Mouse (Mus musculus) CH12.LX (cell line): ENCODE measurements at regions not wholly inside any gene's neighbourhood (a gene's known extent, or its start where the extent isn't known, plus 50 kb on each side); places are given as distances from the start of the nearest gene placed in this dataset.

Experiments used
- BHLHE40 ChIP-seq: IDR thresholded peaks from 2 replicates; pipeline ENCODE4 v1.6.1; 2011; ENCODE audit warnings: mild to moderate bottlenecking, low read depth, low read length, improper control_type of control experiment
- CTCF ChIP-seq, 2 experiments: IDR thresholded peaks in 1 of 2; conservative IDR thresholded peaks in 1 of 2; 2 replicates each; pipeline ENCODE4 v1.5.1; 2011 to 2012; ENCODE audit warnings: low read depth in 2 of 2, low read length in 2 of 2, improper control_type of control experiment in 1 of 2, inconsistent platforms in 1 of 2, mild to moderate bottlenecking in 1 of 2, moderate library complexity in 1 of 2
- HCFC1 ChIP-seq: IDR thresholded peaks from 2 replicates; pipeline ENCODE4 v1.6.1; 2012; ENCODE audit warnings: low read depth, mild to moderate bottlenecking, inconsistent platforms, low read length, improper control_type of control experiment
- MAX ChIP-seq: IDR thresholded peaks from 2 replicates; pipeline ENCODE4 v1.6.1; 2011; ENCODE audit warnings: low read length, improper control_type of control experiment
- MYC ChIP-seq: IDR thresholded peaks from 2 replicates; pipeline ENCODE4 v1.6.1; 2011; ENCODE audit warnings: low read depth, mild to moderate bottlenecking, improper control_type of control experiment, low read length
- NELFE ChIP-seq: IDR thresholded peaks from 2 replicates; pipeline ENCODE4 v1.6.1; 2011; ENCODE audit warnings: low read depth, low read length, improper control_type of control experiment
- POLR2A ChIP-seq: IDR thresholded peaks from 2 replicates; pipeline ENCODE4 v1.6.1; 2011; ENCODE audit warnings: low read depth, mild to moderate bottlenecking, improper control_type of control experiment, low read length
- SIN3A ChIP-seq: IDR thresholded peaks from 2 replicates; pipeline ENCODE4 v1.6.1; 2012; ENCODE audit warnings: low read length, improper control_type of control experiment, inconsistent platforms
- ZC3H11A ChIP-seq: IDR thresholded peaks from 2 replicates; pipeline ENCODE4 v1.6.1; 2012; ENCODE audit warnings: low read depth, mild to moderate bottlenecking, inconsistent platforms, low read length, improper control_type of control experiment
- ZKSCAN1 ChIP-seq: IDR thresholded peaks from 2 replicates; pipeline ENCODE4 v1.6.1; 2012; ENCODE audit warnings: low read depth, inconsistent platforms, low read length, improper control_type of control experiment, borderline replicate concordance
- ZNF384 ChIP-seq: IDR thresholded peaks from 2 replicates; pipeline ENCODE4 v1.6.1; 2012; ENCODE audit warnings: low read depth, low read length, improper control_type of control experiment, inconsistent platforms

GRCm38 (mm10) chr6:123937930-123938329 is 84.7 kb upstream of the Vmn2r25 start:
- no peak for TF ChIP-seq CTCF (conservative IDR thresholded peaks at IDR 0.05 in 1 of 2, IDR thresholded peaks at IDR 0.05 in 1 of 2; ENCODE audit: low read depth in 2 of 2, low read length in 2 of 2)
- TF ChIP-seq SIN3A = no peak
- TF ChIP-seq BHLHE40 = no peak
- TF ChIP-seq POLR2A = no peak
- TF ChIP-seq ZNF384 = no peak
- TF ChIP-seq MAX = no peak
- no peak for TF ChIP-seq ZKSCAN1
- TF ChIP-seq MYC = no peak
- no peak for TF ChIP-seq ZC3H11A
- TF ChIP-seq NELFE = no peak
- TF ChIP-seq HCFC1 = no peak
